Mouse (Mus musculus) embryonic fibroblast, embryonic 13.5 days (primary cell): ENCODE data around the gene Eif2ak3. TPM values are rescaled to one million over a fixed set of nuclear protein-coding genes. Genes with fewer than 3 reads are reported as not detected.
A peak's percentile ranks its signal among the peaks of the same experiment; 100 is the strongest.

Experiments used
- H3K27ac ChIP-seq: 2 replicates; pipeline ENCODE4 v1.5.1; 2012; ENCODE audit warnings: low read length, control low read depth, inconsistent platforms; ENCODE audit not compliant: insufficient read depth
- H3K4me1 ChIP-seq: 2 replicates; pipeline ENCODE4 v1.6.1; 2011; ENCODE audit warnings: low read length; ENCODE audit not compliant: control insufficient read depth, insufficient read depth
- H3K4me3 ChIP-seq: 2 replicates; pipeline ENCODE4 v1.5.1; 2011; ENCODE audit warnings: mild to moderate bottlenecking, control low read depth, low read length; ENCODE audit not compliant: insufficient read depth
- CTCF ChIP-seq: IDR thresholded peaks from 2 replicates; pipeline ENCODE4 v1.5.1; 2011; ENCODE audit warnings: mild to moderate bottlenecking, control low read depth, low read length, moderate library complexity, borderline replicate concordance; ENCODE audit not compliant: insufficient read depth
- POLR2A ChIP-seq: IDR thresholded peaks from 2 replicates; pipeline ENCODE4 v1.6.1; 2011; ENCODE audit warnings: low read depth, mild to moderate bottlenecking, control low read depth, low read length, moderate library complexity
- polyA plus RNA-seq: library from polyadenylated mRNA; stranded (reverse); fragments of >200 nt; gene quantifications from 2 replicates; pipeline ENCODE4 v1.2.4, GENCODE M21; 2011; ENCODE audit warnings: low read depth; ENCODE audit not compliant: missing spikeins, insufficient read length

Gene Eif2ak3
- polyA plus RNA-seq, 1 experiment, result 23.8 TPM

DNA sequence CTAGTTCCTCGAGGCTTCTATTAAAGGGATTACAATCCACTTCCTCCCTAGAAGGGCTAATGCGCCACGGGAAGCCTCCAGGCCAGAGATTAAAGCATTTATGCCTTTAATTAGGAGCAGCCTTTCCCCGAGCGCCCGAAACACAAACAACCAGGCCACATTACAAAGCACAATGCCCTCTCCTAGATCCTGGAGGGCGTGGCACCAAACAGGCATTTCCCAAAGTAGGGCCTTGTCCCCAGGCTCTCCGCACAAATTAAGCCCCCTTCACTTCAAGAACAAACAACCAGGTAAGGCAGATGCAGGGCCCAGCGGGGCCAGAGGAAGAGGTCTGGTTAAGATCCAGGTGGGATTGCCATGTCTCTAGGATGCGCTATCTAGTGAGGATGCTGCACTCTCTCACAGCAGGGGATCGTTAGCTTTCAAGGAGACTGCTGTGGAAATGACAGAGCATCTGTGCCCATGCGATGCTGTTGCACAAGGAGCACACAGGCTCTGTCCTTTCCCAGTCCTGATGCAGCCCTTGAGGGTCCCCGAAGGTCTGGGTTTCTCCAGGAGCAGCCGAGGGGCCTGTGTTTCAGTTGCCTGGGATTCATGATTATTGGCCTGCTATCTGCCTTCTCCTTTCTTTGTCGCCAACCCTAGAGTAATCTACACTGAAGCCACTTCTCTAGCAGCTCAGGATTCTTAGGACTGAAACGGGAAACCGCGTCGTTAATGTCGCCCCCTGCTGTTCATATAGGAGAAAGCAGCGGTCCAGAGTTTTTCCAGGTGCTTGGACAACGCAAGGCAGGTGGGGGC, 77.2 kb downstream of the Eif2ak3 start:
- TF ChIP-seq CTCF (peak; percentile 28; the same call in 1 of the 2 replicates), POLR2A (no peak)
- H3K27ac ChIP-seq, result no peak overlapping the region
- H3K4me3 ChIP-seq, result no peak overlapping the region
- H3K4me1 ChIP-seq, result no peaks in the 10 kb centered on the region

- TF ChIP-seq CTCF (no peak), POLR2A (no peak)
- no peaks in the 10 kb centered on the region for H3K4me1 ChIP-seq
- no peak overlapping the region for H3K4me3 ChIP-seq
- no peak overlapping the region for H3K27ac ChIP-seq
Observed at GRCm38 (mm10) chr6:70931801-70932200, 87.5 kb downstream of the Eif2ak3 start.

GRCm38 (mm10) chr6:70953274-70953673, 109.0 kb downstream of the Eif2ak3 start:
- Histone ChIP-seq H3K27ac (no peak overlapping the region), H3K4me1 (no peaks in the 10 kb centered on the region), H3K4me3 (no peak overlapping the region)
- TF ChIP-seq POLR2A (no peak), CTCF (no peak)

DNA sequence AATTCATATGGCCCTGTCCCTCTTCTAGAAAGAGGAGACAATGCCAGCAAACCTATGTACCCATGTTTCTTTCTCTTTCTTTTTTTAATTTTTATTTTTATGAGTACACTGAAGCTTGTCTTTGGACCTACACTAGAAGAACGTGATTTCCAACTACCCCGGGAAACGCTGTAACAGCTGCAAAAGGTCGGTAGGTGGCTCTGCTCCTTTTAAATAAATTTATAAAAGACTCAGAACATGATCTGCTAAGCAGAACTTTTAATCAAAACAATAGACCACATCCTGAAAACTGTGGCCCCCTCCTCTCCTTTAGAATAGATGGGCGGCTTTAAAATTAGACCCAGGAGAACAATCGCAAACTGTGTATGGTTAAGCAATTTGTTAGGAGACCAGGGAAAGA, 109.7 kb downstream of the Eif2ak3 start:
- no peak for TF ChIP-seq POLR2A
- no peak for TF ChIP-seq CTCF
- no peaks in the 10 kb centered on the region for H3K4me1 ChIP-seq
- no peak overlapping the region for H3K4me3 ChIP-seq
- H3K27ac ChIP-seq, result no peak overlapping the region

Other genes with a start within 250 kb of the Eif2ak3 start
- gene Rpia, start 52.3 kb upstream of the Eif2ak3 start, polyA plus RNA-seq, result 7.8 TPM in 2 replicates
- gene Tex37, start 74.4 kb downstream of the Eif2ak3 start, polyA plus RNA-seq, result not detected in 2 replicates
- gene Foxi3, start 112.0 kb downstream of the Eif2ak3 start, polyA plus RNA-seq, result not detected in 2 replicates